Comparison of ENCODE assay signal across 41 mouse cellular contexts in the genomic region with DNA sequence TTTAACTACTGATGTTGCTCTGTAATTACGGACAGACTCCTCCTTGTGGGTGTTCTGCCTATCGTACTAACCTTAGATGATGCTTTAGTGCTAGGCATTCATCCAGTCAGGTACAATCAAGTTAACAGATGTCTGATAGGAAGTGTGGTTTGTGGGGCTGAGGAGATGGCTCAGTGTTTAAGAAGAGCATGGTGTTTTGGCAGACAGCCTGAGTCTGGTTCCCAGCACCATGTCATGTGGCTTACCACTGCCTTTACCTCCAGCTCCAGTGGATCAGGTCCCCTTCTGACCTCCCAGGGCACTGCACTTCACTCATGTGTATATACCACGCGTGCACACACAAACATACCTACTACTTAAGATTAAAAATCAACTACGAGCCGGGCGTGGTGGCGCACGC. TPM values are rescaled to one million over a fixed set of nuclear protein-coding genes. Genes with fewer than 3 reads are reported as not detected.
DNase-seq lines count a peak whose midpoint lies in the region; ATAC-seq and TF ChIP-seq lines count a peak whose summit lies in the region.
"Had no signal": no experiment of that assay in that cellular context is flagged by ENCODE, and none has a peak within 500 bp of the region (broad histone marks: within the 10 kb centered on the region; RNA-seq: fewer than 3 reads in every experiment).

No protein-coding gene starts in this region.

- 0 out of 2 replicates have a peak, but pooled peaks have one; percentile 7 for TF ChIP-seq CTCF in liver, embryonic 14.5 days (IDR thresholded peaks at IDR 0.05; ENCODE audit: low read depth)
- TF ChIP-seq CTCF in liver, postnatal 0 days (IDR thresholded peaks at IDR 0.05; ENCODE audit: low read depth): no peak

- no peaks in the 10 kb centered on the region; the same call in 1 of the 2 replicates for H3K36me3 ChIP-seq in liver, embryonic 14.5 days (replicated peaks; ENCODE audit: control insufficient read depth, insufficient read depth, low read depth)
- H3K36me3 ChIP-seq in liver, postnatal 0 days (replicated peaks; ENCODE audit: insufficient read depth, low read length): 0 out of 2 replicates have a peak, but pooled peaks cover 2% of the 10 kb centered on the region
- H3K36me3 ChIP-seq: heart, embryonic 10.5 days; heart, embryonic 15.5 days; hindbrain, embryonic 12.5 days; intestine, embryonic 15.5 days; stomach, embryonic 15.5 days had no signal

- no peak for ATAC-seq in liver, embryonic 14.5 days (ENCODE audit: insufficient read depth)
- no peak for ATAC-seq in liver, postnatal 0 days
- 0 out of 2 replicates have a peak, but pooled peaks have one; percentile 8 for ATAC-seq in megakaryocyte-erythroid progenitor cell, adult 5-6 weeks (replicated peaks; ENCODE audit: low FRiP score, low TSS enrichment, poor library complexity, severe bottlenecking)
- ATAC-seq: forebrain, embryonic 13.5 days; hindbrain, postnatal 0 days; intestine, embryonic 15.5 days; lung, postnatal 0 days; midbrain, embryonic 16.5 days had no signal

- peak overlapping the region; percentile 33; the same call in 1 of the 2 replicates for H3K4me2 ChIP-seq in liver, embryonic 14.5 days (ENCODE audit: low read depth)
- no peak overlapping the region for H3K4me2 ChIP-seq in liver, postnatal 0 days (ENCODE audit: low read depth, low read length)
- H3K4me2 ChIP-seq: forebrain, embryonic 13.5 days; heart, embryonic 15.5 days; hindbrain, embryonic 12.5 days; intestine, embryonic 15.5 days; midbrain, embryonic 11.5 days; stomach, embryonic 15.5 days had no signal

- 84% methylated on average over 9 of the region's 9 CpGs for WGBS in liver, embryonic 14.5 days (ENCODE audit: insufficient replicate concordance)
- WGBS in liver, postnatal 0 days (ENCODE audit: insufficient replicate concordance): 86% methylated on average over 9 of the region's 9 CpGs

- no peak overlapping the region for H3K9ac ChIP-seq in liver, embryonic 14.5 days (replicated peaks)
- no peak overlapping the region for H3K9ac ChIP-seq in liver, postnatal 0 days (replicated peaks)
- H3K9ac ChIP-seq: forebrain, embryonic 13.5 days; heart, embryonic 15.5 days; hindbrain, embryonic 12.5 days; intestine, embryonic 15.5 days; stomach, embryonic 15.5 days had no signal

- no peak overlapping the region for H3K4me3 ChIP-seq in liver, embryonic 14.5 days (ENCODE audit: insufficient read depth in 1 of 2, low read depth in 2 of 2, low read length in 2 of 2)
- H3K4me3 ChIP-seq in liver, postnatal 0 days (ENCODE audit: low read depth, low read length): no peak overlapping the region
- H3K4me3 ChIP-seq: forebrain, embryonic 13.5 days; heart, embryonic 10.5 days; heart, embryonic 15.5 days; hindbrain, embryonic 12.5 days; intestine, embryonic 15.5 days; stomach, embryonic 15.5 days had no signal

- H3K4me1 ChIP-seq in liver, embryonic 14.5 days (replicated peaks; ENCODE audit: control insufficient read depth in 2 of 2, insufficient read depth in 2 of 2, low read length in 1 of 2): peaks cover 24 to 35% of the 10 kb centered on the region in 2 experiments
- peaks cover 19% of the 10 kb centered on the region for H3K4me1 ChIP-seq in liver, postnatal 0 days (ENCODE audit: insufficient read depth)

- H3K27me3 ChIP-seq in liver, embryonic 14.5 days (ENCODE audit: control insufficient read depth, insufficient read depth, low read length): no peaks in the 10 kb centered on the region
- H3K27me3 ChIP-seq in liver, postnatal 0 days (ENCODE audit: insufficient read depth, low read length): no peaks in the 10 kb centered on the region
- H3K27me3 ChIP-seq: forebrain, embryonic 13.5 days; heart, embryonic 15.5 days; hindbrain, embryonic 12.5 days; intestine, embryonic 15.5 days; stomach, embryonic 15.5 days had no signal

- no peak overlapping the region; the same call in 1 of the 2 replicates for H3K27ac ChIP-seq in liver, embryonic 14.5 days
- no peak overlapping the region for H3K27ac ChIP-seq in liver, postnatal 0 days (ENCODE audit: low read depth)
- H3K27ac ChIP-seq: forebrain, embryonic 13.5 days; heart, embryonic 10.5 days; heart, embryonic 15.5 days; hindbrain, embryonic 12.5 days; hindbrain, postnatal 0 days; intestine, embryonic 15.5 days; stomach, embryonic 15.5 days had no signal

- DNase-seq in liver, embryonic 14.5 days (ENCODE audit: low read depth in 3 of 3, low spot score in 3 of 3): no peak
- DNase-seq in liver, postnatal 0 days: no peak
- DNase-seq in ES-CJ7 (ENCODE audit: low read depth, low spot score) (peak; percentile 38), MEL-GATA-1-ER (ENCODE audit: extremely low read depth, low read depth) (peak; percentile 51)
- no peak for DNase-seq in urinary bladder, adult 18-20 months (ENCODE audit: low spot score in 2 of 2)
- no peak for DNase-seq in adrenal gland, postnatal 10 days
- DNase-seq: B cell, adult 2 months; cerebellum, adult 2 months; cerebellum, postnatal 14 days; gastrocnemius, postnatal 14 days; heart, postnatal 36 days; kidney, adult 2 months; kidney, postnatal 36 days; left cerebral cortex, postnatal 4 days; lung, adult 18-20 months; lung, postnatal 4 days; right cerebral cortex, postnatal 25 days; thymus, adult 18-20 months; thymus, postnatal 25 days had no signal

- TF ChIP-seq EP300 in liver, embryonic 14.5 days (IDR thresholded peaks at IDR 0.05; ENCODE audit: low read depth): no peak
- no peak for TF ChIP-seq EP300 in liver, postnatal 0 days (IDR thresholded peaks at IDR 0.05; ENCODE audit: low read depth)

- no peaks in the 10 kb centered on the region for H3K9me3 ChIP-seq in liver, embryonic 14.5 days (ENCODE audit: control insufficient read depth, low read length)
- no peaks in the 10 kb centered on the region for H3K9me3 ChIP-seq in liver, postnatal 0 days (ENCODE audit: low read length)
- H3K9me3 ChIP-seq: forebrain, embryonic 13.5 days; heart, embryonic 10.5 days; heart, embryonic 15.5 days; hindbrain, embryonic 12.5 days; intestine, embryonic 15.5 days; stomach, embryonic 15.5 days had no signal

RNA-seq across cellular contexts. Expression of gene Eif5b, which starts 4.1 kb away (rescaled TPM):
- polyA plus RNA-seq in liver, embryonic 14.5 days (2012; rRNA removed): 16.8 and 23.9 TPM in 2 replicates
- 14.0 and 16.2 TPM in 2 replicates for polyA plus RNA-seq in liver, embryonic 14.5 days (2014; fragmentation: Nextera tagmentation; extraction: Ambion mirVana)
- 11.2 and 12.4 TPM in 2 replicates for polyA plus RNA-seq in liver, postnatal 0 days (2015; fragmentation: Nextera tagmentation; extraction: Ambion mirVana)
- 70.2 and 75.0 TPM in 2 replicates for total RNA-seq in megakaryocyte-erythroid progenitor cell, adult 5-6 weeks (2014; fragmentation: Nextera tagmentation)
- total RNA-seq in megakaryocyte-erythroid progenitor cell, adult 5-6 weeks (2017): 40.3 and 66.8 TPM in 2 replicates
- total RNA-seq in adrenal gland, postnatal 10 days (2021): 10 to 100 TPM; 35.5 to 38.2 TPM

RNA-seq across cellular contexts. Expression of gene Txndc9, which starts 4.3 kb away (rescaled TPM):
- polyA plus RNA-seq in liver, embryonic 14.5 days (2012; rRNA removed): 9.7 and 20.5 TPM in 2 replicates
- polyA plus RNA-seq in liver, embryonic 14.5 days (2014; fragmentation: Nextera tagmentation; extraction: Ambion mirVana): 59.1 and 65.9 TPM in 2 replicates
- polyA plus RNA-seq in liver, postnatal 0 days (2015; fragmentation: Nextera tagmentation; extraction: Ambion mirVana): 53.1 and 55.6 TPM in 2 replicates
- total RNA-seq in megakaryocyte-erythroid progenitor cell, adult 5-6 weeks (2014; fragmentation: Nextera tagmentation): 38.6 and 57.8 TPM in 2 replicates
- 45.3 and 46.7 TPM in 2 replicates for total RNA-seq in megakaryocyte-erythroid progenitor cell, adult 5-6 weeks (2017)
- 10 to 100 TPM; 71.0 to 72.7 TPM for total RNA-seq in adrenal gland, postnatal 10 days (2021)

RNA-seq across cellular contexts. Expression of gene Lyg1, which starts 44.4 kb away (rescaled TPM):
- polyA plus RNA-seq in liver, embryonic 14.5 days (2012; rRNA removed): not detected in 2 replicates
- not detected in 2 replicates for polyA plus RNA-seq in liver, embryonic 14.5 days (2014; fragmentation: Nextera tagmentation; extraction: Ambion mirVana)
- not detected in 2 replicates for polyA plus RNA-seq in liver, postnatal 0 days (2015; fragmentation: Nextera tagmentation; extraction: Ambion mirVana)
- not detected in 2 replicates for total RNA-seq in megakaryocyte-erythroid progenitor cell, adult 5-6 weeks (2014; fragmentation: Nextera tagmentation)
- total RNA-seq in megakaryocyte-erythroid progenitor cell, adult 5-6 weeks (2017): not detected in 2 replicates
- total RNA-seq in adrenal gland, postnatal 10 days (2021): not detected
- total RNA-seq: adrenal gland, postnatal 4 days; ES-E14; gastrocnemius, postnatal 14 days; granulocyte monocyte progenitor cell, adult 5-6 weeks; heart, postnatal 36 days; hindbrain, postnatal 0 days; layer of hippocampus, adult 8-10 months; layer of hippocampus, postnatal 25 days; left cerebral cortex, postnatal 4 days; neutrophil, adult 5-6 weeks had no signal
- polyA plus RNA-seq: cerebellum, adult 2 months; cortical plate, adult 2 months; embryonic facial prominence, embryonic 14.5 days; forebrain, embryonic 13.5 days; heart, embryonic 10.5 days; heart, embryonic 15.5 days; hindbrain, embryonic 12.5 days; hindbrain, postnatal 0 days; intestine, embryonic 15.5 days; kidney, adult 2 months; kidney, embryonic 16.5 days; limb, embryonic 14.5 days; lung, postnatal 0 days; midbrain, embryonic 11.5 days; midbrain, embryonic 16.5 days; neural tube, embryonic 11.5 days; stomach, embryonic 15.5 days had no signal

Comparison
In these comparisons a context has a peak if more than half of its experiments do, and no peak if none do; other contexts are left out.
1. DNase-seq: peak in ES-CJ7 (single experiment) and MEL-GATA-1-ER (single experiment); none in liver, embryonic 14.5 days (0 of 3), liver, postnatal 0 days (single experiment), urinary bladder, adult 18-20 months (0 of 2) and adrenal gland, postnatal 10 days (single experiment).